Mouse (Mus musculus) stomach, postnatal 0 days (tissue): ENCODE data around the gene Ddx1. TPM values are rescaled to one million over a fixed set of nuclear protein-coding genes. Genes with fewer than 3 reads are reported as not detected.

Experiments used
- ATAC-seq: fragments of 200-750 bp; cut with Nextera tagmentation; 2 replicates; pipeline ENCODE4 v1.8.0; 2017; ENCODE audit not compliant: low FRiP score, low TSS enrichment
- DNase-seq: peaks from one replicate; pipeline ENCODE4 v3.0.0-alpha.2; 2016; ENCODE audit warnings: low spot score
- H3K27ac ChIP-seq: fragments of 300-500 bp; sonication (generic); replicated peaks from 2 replicates; pipeline ENCODE4 v1.5.1; 2014; ENCODE audit warnings: mild to moderate bottlenecking, control low read depth
- H3K27me3 ChIP-seq: fragments of 300-500 bp; sonication (generic); 2 replicates; pipeline ENCODE4 v1.6.1; 2014; ENCODE audit warnings: low read length; ENCODE audit not compliant: control insufficient read depth, insufficient read depth
- H3K36me3 ChIP-seq: fragments of 300-500 bp; sonication (generic); 2 replicates; pipeline ENCODE4 v1.6.1; 2014; ENCODE audit warnings: low read length, mixed read lengths; ENCODE audit not compliant: control insufficient read depth, insufficient read depth
- H3K4me1 ChIP-seq: fragments of 300-500 bp; sonication (generic); replicated peaks from 2 replicates; pipeline ENCODE4 v1.6.1; 2014; ENCODE audit warnings: antibody characterized with exemption; ENCODE audit not compliant: control insufficient read depth, insufficient read depth
- H3K4me2 ChIP-seq: fragments of 300-500 bp; sonication (generic); replicated peaks from 2 replicates; pipeline ENCODE4 v1.6.1; 2014; ENCODE audit warnings: low read depth, mild to moderate bottlenecking, control low read depth, moderate library complexity
- H3K4me3 ChIP-seq: fragments of 300-500 bp; sonication (generic); 2 replicates; pipeline ENCODE4 v1.5.1; 2014; ENCODE audit warnings: low read depth, low read length, control low read depth
- H3K9ac ChIP-seq: fragments of 300-500 bp; sonication (generic); 2 replicates; pipeline ENCODE4 v1.6.1; 2014; ENCODE audit warnings: mild to moderate bottlenecking, low read length, control low read depth, mixed read lengths
- H3K9me3 ChIP-seq: fragments of 300-500 bp; sonication (generic); 2 replicates; pipeline ENCODE4 v1.6.1; 2016; ENCODE audit warnings: low read length; ENCODE audit not compliant: control insufficient read depth
- CTCF ChIP-seq: IDR thresholded peaks from 2 replicates; pipeline ENCODE4 v1.5.1; 2016; ENCODE audit warnings: antibody characterized with exemption, low read depth, mild to moderate bottlenecking, moderate library complexity
- EP300 ChIP-seq: optimal IDR thresholded peaks from 2 replicates; pipeline ENCODE3; 2016; ENCODE audit warnings: antibody characterized with exemption
- WGBS: fragments of 180-500 bp; shearing (Covaris S2); extraction: QIAGEN DNeasy Blood & Tissue Kit; methylation state at CpG from one replicate; pipeline ENCODE4 v1.1.7; 2014; 5-methylcytosine and 5-hydroxymethylcytosine counted together
- polyA plus RNA-seq: library from polyadenylated mRNA; unstranded; fragments of >200 nt; fragmentation: Nextera tagmentation; extraction: Ambion mirVana; gene quantifications from 2 replicates; pipeline ENCODE4 v1.2.1, GENCODE M21; 2015

Ddx1 gene
- polyA plus RNA-seq, 1 experiment from 2014 or later = 61.3 TPM

DNA sequence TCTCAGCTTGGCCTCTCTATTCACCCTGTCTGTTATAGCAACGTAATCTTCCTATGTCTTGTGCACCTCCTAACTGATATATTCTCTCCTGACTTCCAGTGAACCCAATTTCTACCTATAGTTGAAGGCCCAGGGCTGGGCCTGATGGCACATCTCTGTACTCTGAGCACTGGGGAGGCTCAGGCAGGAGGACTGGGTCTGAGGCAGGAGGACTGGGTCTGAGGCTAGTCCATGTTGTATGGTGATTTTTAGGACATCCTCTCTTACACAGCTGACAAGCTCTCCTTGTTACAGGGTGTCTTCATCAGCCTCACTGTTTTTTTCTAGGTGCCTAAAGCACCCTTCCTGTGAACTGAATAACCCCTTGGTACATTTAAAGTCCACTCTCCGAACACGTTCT lies 19.4 kb upstream of the Ddx1 start:
- TF ChIP-seq EP300 = no peak
- TF ChIP-seq CTCF = no peak
- H3K9ac ChIP-seq = no peak overlapping the region
- H3K4me1 ChIP-seq = no peaks in the 10 kb centered on the region
- WGBS = 37% methylated on average over 3 of the region's 3 CpGs
- no peak overlapping the region for H3K27ac ChIP-seq
- no peak for DNase-seq
- no peaks in the 10 kb centered on the region for H3K9me3 ChIP-seq
- peak overlapping the region; percentile 95; the same call in 1 of the 2 replicates for H3K4me3 ChIP-seq
- H3K36me3 ChIP-seq = no peaks in the 10 kb centered on the region
- H3K4me2 ChIP-seq = peak overlapping the region; percentile 72
- no peaks in the 10 kb centered on the region for H3K27me3 ChIP-seq
- ATAC-seq = peak; percentile 45

DNA sequence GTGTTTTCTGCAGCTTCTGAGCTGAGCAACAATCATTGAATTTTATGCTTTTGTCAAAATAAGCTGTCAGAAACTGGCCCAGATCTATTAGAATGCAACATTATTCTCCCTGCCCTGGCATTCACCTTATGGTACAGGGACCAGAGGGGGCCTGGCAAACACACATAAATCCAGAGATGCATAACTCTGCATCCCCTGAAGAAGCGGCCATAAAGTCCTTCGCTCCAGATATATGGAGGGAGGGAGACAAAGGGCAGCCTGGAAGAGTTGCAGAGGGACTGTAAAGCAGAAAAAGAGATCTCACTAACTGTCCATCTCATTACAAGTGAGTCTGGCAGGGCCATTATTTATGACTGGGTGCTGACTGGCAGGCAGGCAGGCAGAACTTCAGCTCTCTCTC lies 6.7 kb upstream of the Ddx1 start:
- Histone ChIP-seq H3K27ac (no peak overlapping the region), H3K4me1 (no peaks in the 10 kb centered on the region), H3K9me3 (no peaks in the 10 kb centered on the region), H3K9ac (no peak overlapping the region), H3K27me3 (no peaks in the 10 kb centered on the region), H3K4me2 (no peak overlapping the region), H3K36me3 (no peaks in the 10 kb centered on the region), H3K4me3 (no peak overlapping the region)
- DNase-seq (no peak), ATAC-seq (no peak)
- WGBS = 65% methylated on average over 2 of the region's 2 CpGs
- no peak for TF ChIP-seq EP300
- no peak for TF ChIP-seq CTCF

DNA sequence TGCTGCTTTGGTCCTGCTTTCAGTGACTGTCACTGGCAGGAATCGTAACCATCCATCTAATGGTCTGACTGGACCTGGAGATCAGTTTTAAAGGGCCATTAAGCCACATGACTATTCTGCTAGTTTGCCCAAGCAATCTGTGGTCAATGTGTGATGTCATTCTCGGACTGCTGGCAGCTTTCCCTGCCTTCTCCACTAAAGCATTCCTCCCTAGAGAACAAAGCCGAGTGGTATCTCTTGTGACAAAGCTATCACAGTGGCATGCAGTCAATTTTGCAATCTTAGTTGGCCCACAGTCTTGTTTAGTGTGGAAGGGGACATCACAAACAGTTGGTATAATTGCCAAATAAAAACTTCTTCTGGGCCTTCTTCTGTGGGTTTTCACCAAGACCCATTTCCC lies 6.1 kb upstream of the Ddx1 start:
- H3K9me3 ChIP-seq = no peaks in the 10 kb centered on the region
- H3K4me3 ChIP-seq = no peak overlapping the region
- peak; percentile 17 for DNase-seq
- 36% methylated on average over 3 of the region's 3 CpGs for WGBS
- TF ChIP-seq CTCF = no peak
- TF ChIP-seq EP300 = no peak
- no peak overlapping the region for H3K9ac ChIP-seq
- H3K27ac ChIP-seq = no peak overlapping the region
- H3K4me1 ChIP-seq = no peaks in the 10 kb centered on the region
- no peaks in the 10 kb centered on the region for H3K36me3 ChIP-seq
- H3K27me3 ChIP-seq = no peaks in the 10 kb centered on the region
- no peak for ATAC-seq
- H3K4me2 ChIP-seq = no peak overlapping the region

DNA sequence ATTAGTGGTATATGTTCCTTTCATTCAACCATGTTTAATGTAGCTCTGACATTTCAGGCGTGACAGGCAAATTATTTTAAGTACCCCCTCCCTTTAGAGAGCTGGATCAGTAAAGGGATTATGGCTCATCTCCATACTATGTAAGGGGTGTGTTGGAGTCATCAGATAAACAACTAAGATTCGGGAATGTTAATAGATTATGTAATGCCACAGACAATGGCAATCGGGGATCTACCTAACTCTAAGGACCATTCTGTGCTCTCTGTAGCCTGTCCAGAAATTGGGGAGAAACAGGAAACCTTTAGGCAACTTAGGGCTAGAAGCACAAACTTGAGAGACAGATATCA lies 533 bp upstream of the Ddx1 start:
- Histone ChIP-seq H3K4me2 (peak overlapping the region; percentile 62), H3K9ac (peak overlapping the region; percentile 94; the same call in 1 of the 2 replicates), H3K36me3 (no peaks in the 10 kb centered on the region), H3K9me3 (no peaks in the 10 kb centered on the region), H3K4me1 (no peaks in the 10 kb centered on the region), H3K27me3 (no peaks in the 10 kb centered on the region), H3K27ac (peak overlapping the region; percentile 92), H3K4me3 (peak overlapping the region; percentile 93)
- TF ChIP-seq EP300 (no peak), CTCF (no peak)
- ATAC-seq (no peak), DNase-seq (no peak)
- WGBS = 75% methylated on average over 3 of the region's 3 CpGs

DNA sequence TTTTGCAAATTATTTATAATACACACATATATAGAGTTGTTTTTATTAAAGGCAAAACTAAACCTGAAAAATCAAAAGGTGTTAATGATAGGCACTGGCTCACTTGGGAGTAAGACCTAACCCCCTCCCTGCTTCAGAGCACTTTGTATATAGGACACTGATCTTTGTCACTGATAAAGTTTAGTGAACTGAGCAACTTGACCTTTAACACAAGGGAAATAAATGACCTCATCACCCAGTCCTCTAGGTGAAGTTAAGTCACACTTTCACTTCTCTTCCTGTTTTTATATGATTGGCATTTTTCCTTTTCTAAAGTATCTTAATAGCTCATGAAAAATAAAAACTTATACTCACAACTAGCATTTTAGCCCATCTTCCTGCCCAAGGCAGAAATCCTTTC lies 6.6 kb downstream of the Ddx1 start:
- Histone ChIP-seq H3K9me3 (no peaks in the 10 kb centered on the region), H3K4me2 (no peak overlapping the region), H3K27ac (no peak overlapping the region), H3K4me1 (no peaks in the 10 kb centered on the region), H3K9ac (no peak overlapping the region), H3K36me3 (peaks cover 23% of the 10 kb centered on the region), H3K4me3 (no peak overlapping the region), H3K27me3 (no peaks in the 10 kb centered on the region)
- ATAC-seq (no peak), DNase-seq (no peak)
- TF ChIP-seq CTCF (no peak), EP300 (no peak)

DNA sequence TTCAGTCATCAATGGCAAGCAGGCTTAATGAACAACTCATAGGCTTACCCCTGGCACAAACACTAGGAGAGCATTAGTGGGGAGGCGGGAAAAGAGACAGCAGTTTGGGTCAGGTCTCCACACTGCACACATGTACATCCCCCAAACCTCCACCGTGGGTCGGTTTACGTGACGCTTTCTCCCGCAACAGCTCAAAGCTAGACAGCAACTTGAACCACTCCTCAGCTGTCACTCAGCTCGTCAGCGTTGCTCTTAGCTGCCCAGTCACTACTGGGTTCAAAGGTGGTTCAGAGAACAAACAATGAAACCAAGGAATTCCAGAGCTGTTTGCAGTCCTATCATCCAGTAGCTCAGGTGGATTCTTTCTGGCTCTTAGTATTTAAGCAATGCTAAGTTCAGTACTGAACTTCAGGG lies 30.9 kb downstream of the Ddx1 start:
- Histone ChIP-seq H3K9ac (no peak overlapping the region), H3K4me2 (no peak overlapping the region), H3K4me1 (no peaks in the 10 kb centered on the region), H3K4me3 (no peak overlapping the region), H3K27ac (peak overlapping the region; percentile 59), H3K36me3 (peaks cover 5% of the 10 kb centered on the region; the same call in 1 of the 2 replicates), H3K27me3 (no peaks in the 10 kb centered on the region), H3K9me3 (no peaks in the 10 kb centered on the region)
- WGBS = 63% methylated on average over 8 of the region's 8 CpGs
- ATAC-seq = peak; percentile 76
- DNase-seq = peak; percentile 49
- TF ChIP-seq CTCF (no peak), EP300 (no peak)
